Mouse (Mus musculus) liver, postnatal 0 days (tissue): ENCODE results near the gene Igf2bp3.

Experiments
- CTCF ChIP-seq: sonication (generic); IDR thresholded peaks from 2 replicates; pipeline ENCODE4 v1.5.1; 2016; ENCODE audit warnings: antibody characterized with exemption, low read depth
- EP300 ChIP-seq: IDR thresholded peaks from 2 replicates; pipeline ENCODE4 v1.6.1; 2016; ENCODE audit warnings: antibody characterized with exemption, low read depth, mild to moderate bottlenecking

DNA sequence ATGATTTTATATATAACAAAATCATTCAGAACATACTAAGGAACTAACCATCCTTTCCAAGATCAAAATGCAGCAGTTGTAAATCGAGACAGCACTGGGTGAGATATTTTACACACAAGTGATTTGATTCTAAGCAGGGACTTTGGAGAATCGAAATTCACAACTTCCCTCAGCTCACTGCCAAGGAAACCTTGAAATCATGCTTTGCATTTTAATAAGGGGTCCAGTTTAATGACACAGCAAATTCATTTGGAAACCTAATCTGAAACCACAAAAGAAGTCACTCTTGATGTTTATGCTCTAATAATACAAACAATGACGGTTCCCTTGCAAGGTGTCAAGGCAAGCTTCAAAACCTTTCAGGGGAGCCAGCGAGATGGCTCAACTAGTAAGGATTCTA lies 47.4 kb downstream of the Igf2bp3 start:
- TF ChIP-seq EP300: no peak
- TF ChIP-seq CTCF: no peak
